Mouse (Mus musculus): ENCODE measurements around the gene Actr8. TPM values are rescaled to one million over a fixed set of nuclear protein-coding genes. Genes with fewer than 3 reads are reported as not detected.

Gene Actr8
- total and polyA plus RNA-seq, 2 experiments from 2014 or later: 43.7 to 49.0 TPM

- no peaks in the 10 kb centered on the region for H3K36me3 ChIP-seq (ENCODE audit: insufficient read depth, low read length)
- 95% methylated on average over 8 of the region's 8 CpGs for WGBS
- H3K4me2 ChIP-seq (ENCODE audit: low read depth, low read length, poor library complexity, severe bottlenecking): no peak overlapping the region
- no peak overlapping the region for H3K4me3 ChIP-seq (ENCODE audit: low read depth, low read length)
- TF ChIP-seq CTCF (IDR thresholded peaks at IDR 0.05): no peak
- H3K9me3 ChIP-seq (ENCODE audit: low read length): no peaks in the 10 kb centered on the region
- no peak for ATAC-seq (ENCODE audit: low FRiP score)
- H3K27ac ChIP-seq (ENCODE audit: low read depth, low read length): no peak overlapping the region
- H3K4me1 ChIP-seq (ENCODE audit: insufficient read depth, low read length): no peaks in the 10 kb centered on the region
- no peaks in the 10 kb centered on the region for H3K27me3 ChIP-seq (ENCODE audit: insufficient read depth, low read length)
- DNase-seq (ENCODE audit: low spot score): no peak
- no peak overlapping the region for H3K9ac ChIP-seq (replicated peaks; ENCODE audit: low read length, poor library complexity, severe bottlenecking)
These were observed 41.2 kb downstream of the Actr8 start for GRCm38 (mm10) chr14:30019375-30019774.

GRCm38 (mm10) chr14:30019792-30020575 lies 41.8 kb downstream of the Actr8 start:
- no peaks in the 10 kb centered on the region for H3K9me3 ChIP-seq (ENCODE audit: low read length)
- no peak overlapping the region for H3K4me2 ChIP-seq (ENCODE audit: low read depth, low read length, poor library complexity, severe bottlenecking)
- no peak overlapping the region for H3K4me3 ChIP-seq (ENCODE audit: low read depth, low read length)
- no peak overlapping the region for H3K27ac ChIP-seq (ENCODE audit: low read depth, low read length)
- no peaks in the 10 kb centered on the region for H3K27me3 ChIP-seq (ENCODE audit: insufficient read depth, low read length)
- ATAC-seq (ENCODE audit: low FRiP score) (no peak), DNase-seq (ENCODE audit: low spot score) (no peak)
- no peaks in the 10 kb centered on the region for H3K36me3 ChIP-seq (ENCODE audit: insufficient read depth, low read length)
- no peak overlapping the region for H3K9ac ChIP-seq (replicated peaks; ENCODE audit: low read length, poor library complexity, severe bottlenecking)
- no peaks in the 10 kb centered on the region for H3K4me1 ChIP-seq (ENCODE audit: insufficient read depth, low read length)
- 48% methylated on average over 9 of the region's 9 CpGs for WGBS
- TF ChIP-seq CTCF (IDR thresholded peaks at IDR 0.05): no peak

- Histone ChIP-seq H3K4me3 (ENCODE audit: low read depth, low read length) (no peak overlapping the region), H3K27me3 (ENCODE audit: insufficient read depth, low read length) (no peaks in the 10 kb centered on the region), H3K9ac (replicated peaks; ENCODE audit: low read length, poor library complexity, severe bottlenecking) (no peak overlapping the region), H3K27ac (ENCODE audit: low read depth, low read length) (no peak overlapping the region), H3K4me2 (ENCODE audit: low read depth, low read length, poor library complexity, severe bottlenecking) (no peak overlapping the region), H3K4me1 (ENCODE audit: insufficient read depth, low read length) (no peaks in the 10 kb centered on the region), H3K36me3 (ENCODE audit: insufficient read depth, low read length) (no peaks in the 10 kb centered on the region), H3K9me3 (ENCODE audit: low read length) (no peaks in the 10 kb centered on the region)
- TF ChIP-seq CTCF (IDR thresholded peaks at IDR 0.05): no peak
- 93% methylated on average over 6 of the region's 6 CpGs for WGBS
- ATAC-seq (ENCODE audit: low FRiP score) (no peak), DNase-seq (ENCODE audit: low spot score) (no peak)
These were observed 44.3 kb downstream of the Actr8 start for GRCm38 (mm10) chr14:30022471-30022870.

DNA sequence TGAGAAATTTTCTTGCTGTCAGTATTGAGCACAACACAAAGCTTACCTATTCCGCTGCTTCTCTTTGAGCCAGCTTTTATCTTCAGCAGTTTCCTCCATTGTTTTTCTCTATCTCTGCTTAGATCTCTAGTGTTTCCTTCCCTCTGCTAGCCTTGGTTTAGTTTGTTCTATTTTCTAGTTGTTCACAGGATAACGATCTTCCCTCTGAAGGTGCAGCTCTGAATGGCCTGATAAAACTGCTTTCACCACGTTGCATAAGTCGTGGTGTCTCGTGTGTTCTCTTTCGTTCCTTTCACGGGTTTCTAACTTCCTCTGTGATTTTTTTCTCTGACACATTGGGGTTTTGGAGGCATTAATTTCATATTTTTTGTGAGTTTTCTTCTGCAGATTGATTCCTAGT lies 46.2 kb downstream of the Actr8 start:
- WGBS: 57% methylated on average over 7 of the region's 7 CpGs
- TF ChIP-seq CTCF (IDR thresholded peaks at IDR 0.05): no peak
- H3K4me3 ChIP-seq (ENCODE audit: low read depth, low read length): no peak overlapping the region
- H3K9ac ChIP-seq (replicated peaks; ENCODE audit: low read length, poor library complexity, severe bottlenecking): no peak overlapping the region
- H3K9me3 ChIP-seq (ENCODE audit: low read length): no peaks in the 10 kb centered on the region
- no peaks in the 10 kb centered on the region for H3K4me1 ChIP-seq (ENCODE audit: insufficient read depth, low read length)
- ATAC-seq (ENCODE audit: low FRiP score): no peak
- no peak overlapping the region for H3K4me2 ChIP-seq (ENCODE audit: low read depth, low read length, poor library complexity, severe bottlenecking)
- no peaks in the 10 kb centered on the region for H3K36me3 ChIP-seq (ENCODE audit: insufficient read depth, low read length)
- no peaks in the 10 kb centered on the region for H3K27me3 ChIP-seq (ENCODE audit: insufficient read depth, low read length)
- no peak for DNase-seq (ENCODE audit: low spot score)
- no peak overlapping the region for H3K27ac ChIP-seq (ENCODE audit: low read depth, low read length)

GRCm38 (mm10) chr14:30027378-30027777 lies 49.2 kb downstream of the Actr8 start:
- no peak for DNase-seq (ENCODE audit: low spot score)
- Histone ChIP-seq H3K9me3 (ENCODE audit: low read length) (no peaks in the 10 kb centered on the region), H3K27ac (ENCODE audit: low read depth, low read length) (no peak overlapping the region), H3K4me1 (ENCODE audit: insufficient read depth, low read length) (no peaks in the 10 kb centered on the region), H3K4me2 (ENCODE audit: low read depth, low read length, poor library complexity, severe bottlenecking) (no peak overlapping the region), H3K4me3 (ENCODE audit: low read depth, low read length) (no peak overlapping the region), H3K36me3 (ENCODE audit: insufficient read depth, low read length) (no peaks in the 10 kb centered on the region), H3K27me3 (ENCODE audit: insufficient read depth, low read length) (no peaks in the 10 kb centered on the region), H3K9ac (replicated peaks; ENCODE audit: low read length, poor library complexity, severe bottlenecking) (no peak overlapping the region)
- no peak for ATAC-seq (ENCODE audit: low FRiP score)
- peak; percentile 30 for TF ChIP-seq CTCF (IDR thresholded peaks at IDR 0.05)
- 36% methylated on average over 2 of the region's 2 CpGs for WGBS

DNA sequence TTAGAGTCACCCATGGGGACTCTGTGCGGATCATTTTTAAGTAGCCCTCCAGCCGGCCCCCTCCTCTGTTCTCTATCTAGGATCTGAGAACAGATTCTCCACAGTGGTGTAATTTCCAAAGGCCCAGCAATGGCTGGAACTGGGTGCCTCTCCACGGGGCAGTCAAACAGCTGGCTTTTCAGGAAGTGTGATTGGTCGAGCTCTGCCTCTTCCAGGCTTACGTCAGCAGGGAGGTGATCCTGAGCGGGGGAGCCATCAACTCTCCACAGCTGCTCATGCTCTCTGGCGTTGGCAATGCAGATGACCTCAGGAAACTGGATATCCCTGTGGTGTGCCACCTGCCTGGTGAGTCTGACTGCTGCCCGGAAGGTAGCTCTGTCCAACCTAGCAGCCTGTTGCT lies 55.3 kb downstream of the Actr8 start:
- Histone ChIP-seq H3K9ac (replicated peaks; ENCODE audit: low read length, poor library complexity, severe bottlenecking) (no peak overlapping the region), H3K9me3 (ENCODE audit: low read length) (no peaks in the 10 kb centered on the region), H3K27ac (ENCODE audit: low read depth, low read length) (no peak overlapping the region), H3K36me3 (ENCODE audit: insufficient read depth, low read length) (peaks cover 30% of the 10 kb centered on the region), H3K27me3 (ENCODE audit: insufficient read depth, low read length) (no peaks in the 10 kb centered on the region), H3K4me1 (ENCODE audit: insufficient read depth, low read length) (no peaks in the 10 kb centered on the region), H3K4me3 (ENCODE audit: low read depth, low read length) (no peak overlapping the region), H3K4me2 (ENCODE audit: low read depth, low read length, poor library complexity, severe bottlenecking) (no peak overlapping the region)
- ATAC-seq (ENCODE audit: low FRiP score) (no peak), DNase-seq (ENCODE audit: low spot score) (no peak)
- TF ChIP-seq CTCF (IDR thresholded peaks at IDR 0.05): no peak
- WGBS: 70% methylated on average over 8 of the region's 8 CpGs

Measured in midbrain, postnatal 0 days (tissue).